Mouse (Mus musculus) myocyte (in vitro differentiated cells): ENCODE results near the gene Mindy3. TPM values are rescaled to one million over a fixed set of nuclear protein-coding genes. Genes with fewer than 3 reads are reported as not detected.
A peak's percentile ranks its signal among the peaks of the same experiment; 100 is the strongest.

Experiments used
- H3K27me3 ChIP-seq: one replicate; pipeline ENCODE4 v1.6.1; 2011; ENCODE audit not compliant: control insufficient read depth, insufficient read depth, insufficient read length
- H3K36me3 ChIP-seq: one replicate; pipeline ENCODE4 v1.6.1; 2011; ENCODE audit not compliant: control insufficient read depth, insufficient read depth
- H3K4me2 ChIP-seq: one replicate; pipeline ENCODE4 v1.6.1; 2011; ENCODE audit warnings: low read depth, control low read depth
- H3K4me3 ChIP-seq: one replicate; pipeline ENCODE4 v1.5.1; 2011; ENCODE audit warnings: mild to moderate bottlenecking, control low read depth, moderate library complexity
- H3K79me2 ChIP-seq: one replicate; pipeline ENCODE4 v1.6.1; 2011; ENCODE audit not compliant: control insufficient read depth, insufficient read depth
- H3ac ChIP-seq: one replicate; pipeline ENCODE4 v1.6.1; 2011; ENCODE audit not compliant: control insufficient read depth, insufficient read length
- CEBPB ChIP-seq: IDR thresholded peaks from 2 replicates; pipeline ENCODE4 v1.6.1; 2011; ENCODE audit warnings: mild to moderate bottlenecking, moderate library complexity; ENCODE audit not compliant: poor library complexity, insufficient read depth, severe bottlenecking
- E2F4 ChIP-seq: IDR thresholded peaks from one replicate; pipeline ENCODE4 v1.6.1; 2011; ENCODE audit warnings: mild to moderate bottlenecking, control low read depth, moderate library complexity; ENCODE audit not compliant: insufficient read depth
- MAX ChIP-seq: IDR thresholded peaks from one replicate; pipeline ENCODE4 v1.6.1; 2011; ENCODE audit warnings: low read depth, mild to moderate bottlenecking, control low read depth
- MYOD1 ChIP-seq, 3 experiments: IDR thresholded peaks; one replicate each; pipeline ENCODE4 v1.6.1; 2011; ENCODE audit warnings: control low read depth in 2 of 3, low read depth in 2 of 3, mild to moderate bottlenecking in 2 of 3, moderate library complexity in 1 of 3; ENCODE audit not compliant: insufficient read length in 2 of 3, control insufficient read depth in 1 of 3
- MYOG ChIP-seq, 3 experiments: IDR thresholded peaks; one replicate each; pipeline ENCODE4 v1.6.1; 2011; ENCODE audit warnings: control low read depth in 2 of 3, low read depth in 2 of 3, mild to moderate bottlenecking in 2 of 3; ENCODE audit not compliant: insufficient read length in 2 of 3, control insufficient read depth in 1 of 3, insufficient read depth in 1 of 3
- POLR2A ChIP-seq: IDR thresholded peaks from one replicate; pipeline ENCODE4 v1.6.1; 2011; ENCODE audit warnings: low read depth, mild to moderate bottlenecking, control low read depth, moderate library complexity; ENCODE audit not compliant: insufficient read length
- POLR2AphosphoS2 ChIP-seq: IDR thresholded peaks from one replicate; pipeline ENCODE4 v1.6.1; 2011; ENCODE audit warnings: low read depth, control low read depth; ENCODE audit not compliant: insufficient read length
- REST ChIP-seq: IDR thresholded peaks from one replicate; pipeline ENCODE4 v1.6.1; 2011; ENCODE audit warnings: mild to moderate bottlenecking, control low read depth, moderate library complexity; ENCODE audit not compliant: insufficient read depth, insufficient read length
- SRF ChIP-seq: IDR thresholded peaks from one replicate; pipeline ENCODE4 v1.6.1; 2011; ENCODE audit warnings: low read depth; ENCODE audit not compliant: control insufficient read depth, insufficient read length
- TCF12 ChIP-seq: IDR thresholded peaks from one replicate; pipeline ENCODE4 v1.6.1; 2011; ENCODE audit warnings: mild to moderate bottlenecking, control low read depth; ENCODE audit not compliant: poor library complexity, insufficient read depth, severe bottlenecking
- TCF3 ChIP-seq: IDR thresholded peaks from one replicate; pipeline ENCODE4 v1.6.1; 2011; ENCODE audit warnings: low read depth, control low read depth; ENCODE audit not compliant: insufficient read length
- USF1 ChIP-seq: IDR thresholded peaks from one replicate; pipeline ENCODE4 v1.6.1; 2011; ENCODE audit warnings: low read depth, mild to moderate bottlenecking, control low read depth, moderate library complexity
- polyA plus RNA-seq: library from polyadenylated mRNA; unstranded; fragments of >200 nt; fragmentation: generic; extraction: Trizol; gene quantifications from one replicate; pipeline ENCODE4 v1.2.1, GENCODE M21; 2012; ENCODE audit warnings: missing spikeins

The Mindy3 gene
- polyA plus RNA-seq, 1 experiment, result 19.1 TPM

GRCm38 (mm10) chr2:12318715-12319114 is 100.6 kb downstream of the Mindy3 start:
- H3K36me3 ChIP-seq, result no peaks in the 10 kb centered on the region
- H3K79me2 ChIP-seq, result no peaks in the 10 kb centered on the region
- TF ChIP-seq TCF3, result no peak
- no peak for TF ChIP-seq E2F4
- no peak for TF ChIP-seq REST
- no peak for TF ChIP-seq POLR2A
- no peak for TF ChIP-seq MYOD1 (IDR thresholded peaks at IDR 0.05; ENCODE audit: control insufficient read depth in 1 of 3, insufficient read length in 2 of 3, low read depth in 2 of 3)
- no peak for TF ChIP-seq MAX
- no peak for TF ChIP-seq CEBPB
- TF ChIP-seq SRF, result no peak
- no peak for TF ChIP-seq TCF12
- TF ChIP-seq MYOG (IDR thresholded peaks at IDR 0.05; ENCODE audit: control insufficient read depth in 1 of 3, insufficient read depth in 1 of 3, insufficient read length in 2 of 3, low read depth in 2 of 3), result no peak
- TF ChIP-seq POLR2AphosphoS2, result no peak
- TF ChIP-seq USF1, result no peak
- no peak overlapping the region for H3ac ChIP-seq
- H3K4me3 ChIP-seq, result no peak overlapping the region
- no peak overlapping the region for H3K4me2 ChIP-seq
- no peaks in the 10 kb centered on the region for H3K27me3 ChIP-seq

- TF ChIP-seq CEBPB (no peak), USF1 (no peak), TCF3 (no peak), POLR2A (no peak), TCF12 (no peak), MYOG (IDR thresholded peaks at IDR 0.05; ENCODE audit: control insufficient read depth in 1 of 3, insufficient read depth in 1 of 3, insufficient read length in 2 of 3, low read depth in 2 of 3) (no peak), REST (no peak), E2F4 (no peak), MAX (no peak), SRF (no peak), POLR2AphosphoS2 (no peak), MYOD1 (IDR thresholded peaks at IDR 0.05; ENCODE audit: control insufficient read depth in 1 of 3, insufficient read length in 2 of 3, low read depth in 2 of 3) (no peak)
- Histone ChIP-seq H3K79me2 (no peaks in the 10 kb centered on the region), H3K4me2 (no peak overlapping the region), H3K36me3 (no peaks in the 10 kb centered on the region), H3K4me3 (no peak overlapping the region), H3ac (no peak overlapping the region), H3K27me3 (no peaks in the 10 kb centered on the region)
These were observed 101.2 kb downstream of the Mindy3 start for GRCm38 (mm10) chr2:12318036-12318435.

- Histone ChIP-seq H3ac (no peak overlapping the region), H3K79me2 (no peaks in the 10 kb centered on the region), H3K27me3 (no peaks in the 10 kb centered on the region), H3K36me3 (no peaks in the 10 kb centered on the region), H3K4me3 (no peak overlapping the region), H3K4me2 (no peak overlapping the region)
- TF ChIP-seq MYOD1 (IDR thresholded peaks at IDR 0.05; ENCODE audit: control insufficient read depth in 1 of 3, insufficient read length in 2 of 3, low read depth in 2 of 3) (no peak), POLR2A (no peak), USF1 (no peak), TCF12 (no peak), MAX (no peak), SRF (no peak), REST (no peak), CEBPB (no peak), E2F4 (no peak), TCF3 (no peak), POLR2AphosphoS2 (no peak), MYOG (IDR thresholded peaks at IDR 0.05; ENCODE audit: control insufficient read depth in 1 of 3, insufficient read depth in 1 of 3, insufficient read length in 2 of 3, low read depth in 2 of 3) (no peak)
These were observed 101.9 kb downstream of the Mindy3 start for GRCm38 (mm10) chr2:12317343-12317742.

GRCm38 (mm10) chr2:12316361-12316760 is 102.9 kb downstream of the Mindy3 start:
- no peak overlapping the region for H3ac ChIP-seq
- TF ChIP-seq E2F4, result no peak
- TF ChIP-seq POLR2A, result no peak
- no peaks in the 10 kb centered on the region for H3K36me3 ChIP-seq
- H3K4me3 ChIP-seq, result no peak overlapping the region
- no peaks in the 10 kb centered on the region for H3K79me2 ChIP-seq
- H3K4me2 ChIP-seq, result peak overlapping the region; percentile 35
- H3K27me3 ChIP-seq, result no peaks in the 10 kb centered on the region

GRCm38 (mm10) chr2:12314028-12314427 is 105.2 kb downstream of the Mindy3 start:
- Histone ChIP-seq H3K79me2 (no peaks in the 10 kb centered on the region), H3K27me3 (no peaks in the 10 kb centered on the region), H3ac (no peak overlapping the region), H3K4me2 (no peak overlapping the region), H3K36me3 (no peaks in the 10 kb centered on the region), H3K4me3 (no peak overlapping the region)
- TF ChIP-seq CEBPB (no peak), E2F4 (no peak), USF1 (no peak), POLR2AphosphoS2 (no peak), POLR2A (no peak), TCF12 (no peak), REST (no peak), SRF (no peak), MYOG (IDR thresholded peaks at IDR 0.05; ENCODE audit: control insufficient read depth in 1 of 3, insufficient read depth in 1 of 3, insufficient read length in 2 of 3, low read depth in 2 of 3) (no peak), TCF3 (no peak), MAX (no peak), MYOD1 (IDR thresholded peaks at IDR 0.05; ENCODE audit: control insufficient read depth in 1 of 3, insufficient read length in 2 of 3, low read depth in 2 of 3) (no peak)
